Mouse (Mus musculus): Measurements from ENCODE around the gene Cd276.

- TF ChIP-seq POLR2A (IDR thresholded peaks at IDR 0.05; ENCODE audit: low read depth, low read length) (no peak), CTCF (conservative IDR thresholded peaks at IDR 0.05; ENCODE audit: insufficient read depth, insufficient read length, low read depth, low read length) (no peak)
Observed at GRCm38 (mm10) chr9:58490391-58490790, 64.8 kb downstream of the Cd276 start.

Measured in kidney, adult 2 months (tissue).